Mouse (Mus musculus) CH12.LX (cell line): ENCODE measurements around the gene Serpine1.

Experiments used
- CTCF ChIP-seq, 2 experiments: IDR thresholded peaks in 1 of 2; conservative IDR thresholded peaks in 1 of 2; 2 replicates each; pipeline ENCODE4 v1.5.1; 2011 to 2012; ENCODE audit warnings: low read depth in 2 of 2, low read length in 2 of 2, improper control_type of control experiment in 1 of 2, inconsistent platforms in 1 of 2, mild to moderate bottlenecking in 1 of 2, moderate library complexity in 1 of 2
- MEF2A ChIP-seq: IDR thresholded peaks from 2 replicates; pipeline ENCODE4 v1.6.1; 2014; ENCODE audit warnings: low read depth, mild to moderate bottlenecking, inconsistent platforms, low read length, improper control_type of control experiment, borderline replicate concordance
- SIN3A ChIP-seq: IDR thresholded peaks from 2 replicates; pipeline ENCODE4 v1.6.1; 2012; ENCODE audit warnings: low read length, improper control_type of control experiment, inconsistent platforms

GRCm38 (mm10) chr5:137115866-137116847 is 44.1 kb upstream of the Serpine1 start, which contains the start of gene Trim56:
- TF ChIP-seq SIN3A (peak; percentile 75), MEF2A (peak; percentile 63; the same call in 1 of the 2 replicates), CTCF (conservative IDR thresholded peaks at IDR 0.05 in 1 of 2, IDR thresholded peaks at IDR 0.05 in 1 of 2; ENCODE audit: low read depth in 2 of 2, low read length in 2 of 2) (no peak)
